8 mouse cellular contexts compared by ENCODE assay signal in genomic region chr7:80197941-80198778, GRCm38 (mm10). TPM values are rescaled to one million over a fixed set of nuclear protein-coding genes. Genes with fewer than 3 reads are reported as not detected.
A peak's percentile ranks its signal among the peaks of the same experiment; 100 is the strongest.
DNase-seq lines count a peak whose midpoint lies in the region; ATAC-seq lines count a peak whose summit lies in the region.

No protein-coding gene starts in this region.

- peak overlapping the region; percentile 98 for H3K27ac ChIP-seq in hindbrain, embryonic 12.5 days

- peak overlapping the region; percentile 70 for H3K4me3 ChIP-seq in hindbrain, embryonic 12.5 days

- H3K36me3 ChIP-seq in hindbrain, embryonic 12.5 days, result no peaks in the 10 kb centered on the region

- DNase-seq in MN1 (ENCODE audit: low spot score), result peak; percentile 89
- DNase-seq in cerebellum, postnatal 10 days, result peak; percentile 84 to 90
- DNase-seq in frontal cortex, postnatal 10 days (ENCODE audit: low spot score in 2 of 2), result peak; percentile 75 to 78
- DNase-seq in left cerebral cortex, adult 11 months (ENCODE audit: low spot score), result peak; percentile 67
- peak; percentile 87 for DNase-seq in lung, postnatal 36 days
- DNase-seq in retina, postnatal 7 days (ENCODE audit: low read depth, low spot score), result peak; percentile 65
- DNase-seq in urinary bladder, adult 18-20 months (ENCODE audit: low spot score in 2 of 2), result peak; percentile 76 to 86

- peaks cover 62% of the 10 kb centered on the region for H3K4me1 ChIP-seq in hindbrain, embryonic 12.5 days

- peak; percentile 92 for ATAC-seq in hindbrain, embryonic 12.5 days (ENCODE audit: low FRiP score)

- peak overlapping the region; percentile 81 for H3K4me2 ChIP-seq in hindbrain, embryonic 12.5 days (replicated peaks)

- H3K9ac ChIP-seq in hindbrain, embryonic 12.5 days, result peak overlapping the region; percentile 86

- no peaks in the 10 kb centered on the region for H3K9me3 ChIP-seq in hindbrain, embryonic 12.5 days (replicated peaks)

- WGBS in hindbrain, embryonic 12.5 days, result under 1% methylated on average over 65 of the region's 74 CpGs

- no peaks in the 10 kb centered on the region for H3K27me3 ChIP-seq in hindbrain, embryonic 12.5 days

RNA-seq across cellular contexts. Expression of gene Sema4b, which starts 11.5 kb away (rescaled TPM):
- 20.9 and 21.1 TPM in 2 replicates for polyA plus RNA-seq in hindbrain, embryonic 12.5 days (2016; fragmentation: Nextera tagmentation; extraction: Ambion mirVana)

RNA-seq across cellular contexts. Expression of gene Cib1, which starts 34.5 kb away (rescaled TPM):
- 37.5 and 40.5 TPM in 2 replicates for polyA plus RNA-seq in hindbrain, embryonic 12.5 days (2016; fragmentation: Nextera tagmentation; extraction: Ambion mirVana)

RNA-seq across cellular contexts. Expression of gene Gdpgp1, which starts 34.5 kb away (rescaled TPM):
- 4.6 and 4.9 TPM in 2 replicates for polyA plus RNA-seq in hindbrain, embryonic 12.5 days (2016; fragmentation: Nextera tagmentation; extraction: Ambion mirVana)

RNA-seq across cellular contexts. Expression of gene Ttll13, which starts 48.0 kb away (rescaled TPM):
- 2.0 and 2.7 TPM in 2 replicates for polyA plus RNA-seq in hindbrain, embryonic 12.5 days (2016; fragmentation: Nextera tagmentation; extraction: Ambion mirVana)

Comparison
In these comparisons a context has a peak if more than half of its experiments do, and no peak if none do; other contexts are left out.
1. Peak in every context shown above with its lines: DNase-seq, ATAC-seq, H3K4me3 ChIP-seq and H3K27ac ChIP-seq.